Mouse (Mus musculus): ENCODE data around the gene Plcd4. TPM values are rescaled to one million over a fixed set of nuclear protein-coding genes. Genes with fewer than 3 reads are reported as not detected.
"Not testable (repeated sequence)": the region's sequence is repeated elsewhere in the genome, so short reads cannot be mapped to it uniquely, and the experiment has no call there.

The Plcd4 gene
- 0.53 and 1.1 TPM in 2 replicates for polyA plus RNA-seq (2015; fragmentation: Nextera tagmentation; extraction: Ambion mirVana)

DNA sequence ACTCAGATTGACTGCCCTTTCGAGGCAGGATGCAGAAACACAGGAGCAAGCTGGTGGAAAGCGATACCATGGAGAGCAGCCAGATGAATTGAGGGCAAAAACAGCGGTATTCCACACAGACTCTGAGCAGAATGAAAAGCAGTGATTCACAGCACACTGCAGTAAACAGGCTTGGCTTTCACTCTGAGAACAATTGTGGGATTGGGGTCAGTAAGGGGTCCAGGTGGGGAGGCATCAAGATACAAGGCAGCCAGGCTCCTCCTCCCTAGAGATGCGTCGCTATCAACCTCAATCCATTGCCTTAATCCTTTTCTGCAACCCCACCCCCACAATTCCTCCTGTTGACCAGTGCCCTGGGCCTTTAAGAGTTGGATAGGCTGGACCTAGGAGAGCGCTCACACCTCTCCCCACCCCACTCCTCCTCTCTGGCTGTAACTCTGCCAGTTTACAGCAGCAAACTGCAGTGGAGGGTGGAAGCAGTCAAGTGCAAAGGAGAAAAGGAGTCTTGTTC is at the start of gene Plcd4:
TSS of gene Plcd4 (plus strand) at position 438 of the 511 bp plus-strand sequence.
- DNase-seq (ENCODE audit: low spot score), result no peak

- no peak for DNase-seq (ENCODE audit: low spot score)
Measured at GRCm38 (mm10) chr1:74501106-74501505, 41.6 kb upstream of the Plcd4 start.

DNA sequence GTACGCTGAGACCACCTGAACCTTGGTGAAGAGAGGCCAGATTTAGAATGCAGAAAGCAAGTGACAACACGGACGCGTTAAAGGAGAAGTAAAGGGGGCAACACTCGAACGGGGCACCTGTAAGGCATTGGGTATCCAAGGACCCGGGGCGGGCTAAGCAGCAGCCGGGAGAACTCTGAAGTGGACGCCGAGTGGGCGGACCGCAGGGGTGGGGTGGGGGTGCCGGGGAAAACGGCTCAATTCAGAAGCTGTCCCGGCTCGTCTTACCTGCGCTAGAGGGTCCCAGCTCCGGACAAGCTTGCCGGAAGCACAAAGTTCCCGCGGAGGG is 37.3 kb upstream of the Plcd4 start:
- DNase-seq (ENCODE audit: low spot score), result no peak

DNA sequence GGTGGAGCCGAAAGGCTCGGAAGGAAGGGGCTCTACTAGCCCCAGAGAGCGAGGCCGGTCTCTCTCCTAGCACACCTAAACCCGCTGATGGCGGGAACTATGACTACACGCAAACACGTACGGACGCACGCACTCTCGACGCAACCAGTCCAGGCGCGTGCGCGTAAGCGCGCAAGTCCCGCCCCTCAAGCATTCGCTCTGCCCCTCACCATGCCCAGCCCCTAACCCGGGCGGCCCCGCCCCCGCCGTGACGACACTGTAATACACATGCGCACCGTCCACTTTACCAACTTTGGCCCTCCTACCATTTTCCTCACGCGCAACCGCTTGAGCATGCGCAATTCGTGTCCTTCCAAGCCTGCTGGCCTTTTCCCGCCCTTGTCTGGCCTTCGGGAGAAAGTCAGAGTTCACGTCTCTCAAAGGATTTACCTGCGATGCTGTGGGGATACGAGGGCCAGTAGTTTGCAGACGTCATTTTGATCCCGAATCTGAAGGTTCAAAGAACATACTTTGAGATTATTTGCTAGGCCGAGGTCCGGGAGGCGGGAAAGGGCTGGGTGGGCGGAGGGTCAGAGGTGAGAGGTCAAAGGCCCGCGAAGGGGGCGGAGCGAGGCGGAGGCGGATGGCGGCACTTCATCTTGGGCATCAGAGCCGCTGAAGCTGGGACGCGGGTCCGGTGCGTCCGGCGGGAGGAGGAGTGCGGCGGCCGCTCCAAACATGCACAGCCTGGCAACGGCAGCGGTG is 36.8 kb upstream of the Plcd4 start, which contains the start of gene Cnot9:
TSS of gene Cnot9 (plus strand) at position 338 of the 744 bp plus-strand sequence.
- DNase-seq (ENCODE audit: low spot score), result peak; percentile 99

DNA sequence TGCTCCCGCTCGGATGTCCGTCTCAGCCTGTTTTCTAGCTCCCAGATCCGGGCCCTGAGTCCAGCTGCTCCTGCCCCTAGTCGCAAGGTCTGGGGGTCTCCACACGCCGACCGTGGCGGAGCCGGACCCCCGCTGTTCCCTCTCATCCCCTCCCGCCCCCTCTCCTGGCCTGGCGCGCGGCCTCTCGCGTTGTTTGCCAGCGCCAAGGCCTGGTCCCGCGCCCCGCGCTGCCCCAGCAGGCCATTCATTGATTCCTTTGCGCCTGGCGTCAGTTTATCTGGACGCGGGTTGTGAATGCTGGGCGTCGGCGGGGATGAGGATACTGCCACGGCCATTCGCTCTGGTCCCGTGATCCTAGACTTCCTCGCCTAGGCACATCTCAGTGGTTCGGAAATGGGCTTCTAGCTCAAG is 36.2 kb upstream of the Plcd4 start:
- DNase-seq (ENCODE audit: low spot score), result no peak

- DNase-seq (ENCODE audit: low spot score), result no peak
Measured at GRCm38 (mm10) chr1:74507780-74508179, 34.9 kb upstream of the Plcd4 start.

DNA sequence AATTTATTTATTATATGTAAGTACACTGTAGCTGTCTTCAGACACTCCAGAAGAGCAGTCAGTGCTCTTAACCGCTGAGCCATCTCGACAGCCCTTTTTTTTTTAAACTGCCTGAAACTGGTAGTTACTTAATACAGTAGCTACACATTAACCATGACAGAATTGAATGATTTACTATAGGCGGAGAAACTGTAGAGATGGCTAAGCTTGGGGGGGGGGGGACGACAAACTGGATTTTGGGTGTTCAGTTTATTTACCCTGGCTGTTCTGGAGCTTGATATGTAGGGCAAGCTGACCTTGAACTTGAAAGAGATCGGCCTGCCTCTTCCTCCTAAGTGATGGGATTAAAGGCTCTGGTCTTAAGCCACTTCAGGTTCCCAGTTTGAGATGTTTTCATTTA is 31.4 kb upstream of the Plcd4 start:
- no peak for DNase-seq (ENCODE audit: low spot score)

- DNase-seq (ENCODE audit: low spot score), result not testable (repeated sequence)
Measured at GRCm38 (mm10) chr1:74512999-74513398, 29.7 kb upstream of the Plcd4 start.

GRCm38 (mm10) chr1:74519875-74520274 is 22.8 kb upstream of the Plcd4 start:
- DNase-seq (ENCODE audit: low spot score), result no peak

DNA sequence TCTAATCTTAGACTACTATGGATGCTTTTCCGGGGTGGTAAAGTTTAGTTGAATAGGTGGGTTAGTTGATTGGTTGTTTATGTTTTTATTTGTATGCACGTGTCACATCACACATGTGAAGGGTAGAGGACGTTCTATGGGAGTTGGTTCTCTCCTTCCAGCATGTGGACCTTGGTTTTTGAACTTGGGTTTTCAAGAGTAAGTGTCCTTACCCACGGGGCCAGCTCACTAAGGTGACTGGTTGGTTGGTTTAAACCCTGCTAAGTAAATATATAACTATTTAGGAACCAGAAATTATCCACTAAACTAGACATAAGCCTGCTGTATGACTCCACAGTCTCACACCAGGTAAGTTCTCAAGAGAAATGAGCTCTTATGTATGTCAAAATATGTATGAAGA is 17.9 kb upstream of the Plcd4 start:
- no peak for DNase-seq (ENCODE audit: low spot score)

GRCm38 (mm10) chr1:74528589-74528988 is 14.1 kb upstream of the Plcd4 start:
- DNase-seq (ENCODE audit: low spot score), result no peak

- DNase-seq (ENCODE audit: low spot score), result no peak
Measured at GRCm38 (mm10) chr1:74538650-74539049, 4.0 kb upstream of the Plcd4 start.

- DNase-seq (ENCODE audit: low spot score), result no peak
Measured at GRCm38 (mm10) chr1:74544184-74544583, 1.5 kb downstream of the Plcd4 start, which contains the start of gene Usp37. TSS of gene Usp37 (minus strand) at chr1:74544284.

DNA sequence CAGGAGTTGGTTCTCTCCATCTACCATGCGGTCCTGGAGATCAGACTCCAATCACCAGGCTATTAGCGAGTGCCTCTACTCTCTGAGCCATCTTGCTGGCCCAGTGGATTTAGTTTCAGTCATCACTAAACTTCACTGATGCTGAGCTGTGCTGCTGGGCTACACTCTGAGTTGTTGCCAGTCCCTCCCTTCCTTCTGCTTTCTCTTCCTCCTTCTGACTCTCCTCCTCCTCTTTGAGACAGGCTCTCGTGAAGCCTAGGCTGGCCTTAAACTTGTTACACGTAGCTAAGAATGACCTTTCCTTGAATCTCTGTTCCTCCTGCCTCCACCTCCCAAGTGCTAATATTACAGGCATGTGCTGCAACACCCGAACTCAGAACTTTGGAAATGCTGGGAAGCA is 16.4 kb downstream of the Plcd4 start:
- DNase-seq (ENCODE audit: low spot score), result no peak

DNA sequence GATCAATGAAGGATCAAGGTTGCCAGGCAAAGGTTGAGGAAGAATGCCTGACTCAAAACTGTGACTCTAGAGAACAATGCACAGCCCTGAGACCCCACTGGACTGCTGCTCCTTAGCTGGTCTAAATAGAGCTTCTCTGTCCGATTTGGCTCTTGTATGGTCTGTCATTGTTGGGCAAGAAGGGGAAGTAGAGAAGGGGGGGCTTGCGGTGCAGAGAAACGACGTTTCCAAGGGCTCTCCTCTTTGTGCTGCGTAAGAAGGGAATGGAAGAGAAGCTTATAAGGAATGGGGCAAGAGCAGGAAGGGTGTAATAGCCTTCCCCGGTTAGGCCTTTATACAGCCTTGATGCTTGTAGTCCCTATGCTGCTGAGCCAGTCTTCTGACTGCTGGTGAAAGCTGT is 23.1 kb downstream of the Plcd4 start:
- no peak for DNase-seq (ENCODE audit: low spot score)

DNA sequence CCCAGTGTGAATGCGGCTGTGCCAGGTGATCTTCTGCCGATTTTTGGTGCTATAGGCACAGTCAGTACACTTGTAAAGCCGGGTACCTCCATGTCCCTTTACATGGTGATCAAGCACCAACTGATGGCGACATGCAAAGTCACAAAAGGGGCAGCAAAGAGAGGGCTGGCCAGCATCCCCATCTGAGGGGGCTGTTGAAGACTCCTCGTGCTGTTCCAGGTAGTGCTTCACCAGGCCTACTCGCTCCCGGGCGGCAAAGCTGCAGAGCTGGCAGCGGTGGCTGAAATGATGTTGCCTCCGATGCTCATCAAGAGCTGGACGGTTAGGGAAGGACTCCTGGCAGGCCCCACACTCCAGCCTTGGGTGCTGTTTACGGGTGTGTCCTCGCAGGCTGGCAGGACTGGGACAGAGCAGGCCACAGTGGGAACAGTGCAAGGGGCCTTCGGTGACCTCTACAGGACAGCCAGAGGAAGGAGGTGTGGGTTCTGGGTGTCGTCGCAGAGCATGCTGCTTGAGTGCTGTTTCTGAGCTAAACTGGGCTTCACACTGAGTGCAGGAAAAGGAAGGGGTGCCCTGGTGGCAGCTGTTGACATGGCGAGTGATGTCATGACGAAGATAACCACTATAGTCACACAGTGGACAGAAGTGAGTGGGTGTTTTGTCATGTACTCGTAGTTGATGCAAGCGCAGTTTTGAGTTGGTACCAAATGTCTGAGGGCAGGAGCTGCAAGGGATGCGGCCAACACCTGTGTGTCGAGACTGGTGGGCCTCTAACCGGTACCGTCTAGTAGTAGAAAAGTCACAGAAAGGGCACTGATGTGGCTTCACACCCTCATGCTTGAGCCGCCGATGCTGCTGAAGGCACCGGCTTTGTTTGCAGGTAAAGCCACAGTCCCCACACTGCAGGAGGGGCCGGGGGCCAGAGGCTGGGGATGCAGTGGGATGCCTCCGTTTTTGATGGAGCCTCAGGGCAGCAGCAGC is 27.3 kb downstream of the Plcd4 start:
- DNase-seq (ENCODE audit: low spot score), result no peak

GRCm38 (mm10) chr1:74582621-74583020 is 39.9 kb downstream of the Plcd4 start:
- DNase-seq (ENCODE audit: low spot score), result no peak

- no peak for DNase-seq (ENCODE audit: low spot score)
Measured at GRCm38 (mm10) chr1:74584616-74585398, 42.1 kb downstream of the Plcd4 start.

GRCm38 (mm10) chr1:74587233-74587772 is 44.6 kb downstream of the Plcd4 start:
- no peak for DNase-seq (ENCODE audit: low spot score)

DNA sequence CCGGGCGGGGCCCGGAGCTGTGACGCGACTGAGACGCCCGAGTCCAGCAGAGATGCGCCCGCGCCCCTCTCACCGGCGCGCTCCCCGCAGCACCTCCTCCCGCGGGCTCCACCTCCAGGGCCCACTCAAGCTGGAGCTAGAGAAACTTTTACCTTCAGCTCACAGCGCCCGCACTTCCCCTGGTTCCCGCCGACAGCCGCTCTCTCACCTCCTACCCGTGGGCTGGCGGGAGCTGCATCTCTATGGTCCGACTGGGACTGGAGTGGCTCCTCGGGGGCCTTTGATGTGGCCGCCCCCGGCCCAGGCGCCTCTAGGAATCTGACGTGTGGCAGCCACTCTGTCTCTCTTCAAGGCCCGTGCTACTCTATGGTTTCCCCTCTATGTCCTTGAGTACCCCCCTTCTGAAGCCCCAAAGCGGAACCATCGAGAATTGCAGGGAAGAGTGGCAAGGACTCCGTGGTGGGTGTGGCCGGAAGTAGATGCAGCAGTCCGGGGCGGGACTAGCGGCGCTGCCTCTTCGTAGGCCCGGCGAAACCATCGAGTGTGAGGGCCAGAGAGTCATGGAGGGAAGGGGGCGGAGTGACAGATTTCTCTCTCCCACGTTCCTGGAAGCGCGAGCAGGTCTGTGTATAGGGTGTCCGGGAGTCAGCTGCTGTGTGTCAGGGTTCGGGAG is 45.2 kb downstream of the Plcd4 start, which contains the start of the genes Zfp142 and Bcs1l:
TSS of gene Zfp142 (minus strand) at position 474 of the 673 bp plus-strand sequence.
TSS of gene Bcs1l (plus strand) at position 517 of the 673 bp plus-strand sequence.
- peak; percentile 99 for DNase-seq (ENCODE audit: low spot score)
